Mouse (Mus musculus) CD4-positive, CD25-positive, alpha-beta regulatory T cell (primary cell): Measurements from ENCODE around the gene Sval1. TPM values are rescaled to one million over a fixed set of nuclear protein-coding genes. Genes with fewer than 3 reads are reported as not detected.

Experiments
- polyA plus RNA-seq: library from polyadenylated mRNA; unstranded; fragments of 100-300 nt; shearing (Covaris generic); gene quantifications from one replicate; pipeline ENCODE4 v1.2.1, GENCODE M21; 2017

The Sval1 gene
- not detected for polyA plus RNA-seq

DNA sequence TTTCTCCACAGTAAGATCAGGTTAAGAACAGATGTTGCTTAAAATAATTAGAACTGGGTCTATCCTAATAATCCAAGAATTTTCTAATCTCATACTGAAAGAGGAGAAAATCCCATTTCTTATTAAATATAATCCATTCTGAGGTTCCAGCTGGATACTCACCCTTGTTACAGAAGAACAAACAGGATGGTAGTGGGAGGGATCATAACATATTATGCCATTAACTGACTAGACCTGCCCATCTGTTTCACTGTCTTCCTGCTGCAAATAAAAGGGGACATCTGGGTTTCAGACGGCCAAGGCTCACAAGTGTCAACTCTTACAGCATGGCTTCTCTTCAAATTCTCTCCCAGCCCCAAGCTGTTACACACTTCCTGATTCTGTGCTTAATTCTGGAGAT, at the start of gene Sval1:
Gene Sval1 (plus strand): TSS at position 301 of the 400 bp plus-strand sequence.

DNA sequence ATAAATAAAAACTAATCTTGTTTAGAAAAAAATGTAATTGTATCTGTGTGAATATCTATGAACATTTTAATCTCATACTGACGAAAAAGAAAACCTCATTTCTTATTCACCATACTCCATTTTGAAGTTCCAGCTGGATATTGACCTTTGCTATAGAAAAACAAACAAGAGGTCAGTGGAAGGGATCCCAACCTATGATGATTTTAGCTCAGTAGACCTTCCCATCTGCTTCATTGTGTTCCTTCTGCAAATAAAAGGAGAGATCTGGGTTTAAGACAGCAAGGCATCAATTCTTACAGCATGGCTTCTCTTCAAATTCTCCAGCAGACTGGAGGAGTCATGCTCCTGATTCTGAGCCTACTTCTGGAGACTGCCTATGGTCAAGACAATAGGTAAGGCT, 16.4 kb downstream of the Sval1 start, which contains the start of gene Sval3:
Gene Sval3 (plus strand): TSS at position 301 of the 400 bp plus-strand sequence.

Other genes with a start within 250 kb of the Sval1 start
- not detected for gene Kel, start 247.3 kb upstream of the Sval1 start, polyA plus RNA-seq
- not detected for gene Olfr459, start 176.5 kb upstream of the Sval1 start, polyA plus RNA-seq
- gene Pip, start 104.1 kb upstream of the Sval1 start, polyA plus RNA-seq, result 9.2 TPM
- not detected for gene Sval2, start 98.6 kb upstream of the Sval1 start, polyA plus RNA-seq
- gene Sval3, start 16.5 kb downstream of the Sval1 start, polyA plus RNA-seq, result not detected
- gene Sva, start 86.8 kb downstream of the Sval1 start, polyA plus RNA-seq, result not detected
- not detected for gene Tas2r139, start 189.3 kb downstream of the Sval1 start, polyA plus RNA-seq